Mouse (Mus musculus): ENCODE measurements around the gene Kank3. TPM values are rescaled to one million over a fixed set of nuclear protein-coding genes. Genes with fewer than 3 reads are reported as not detected.
"Not testable (repeated sequence)": the region's sequence is repeated elsewhere in the genome, so short reads cannot be mapped to it uniquely, and the experiment has no call there.

Gene Kank3
- polyA plus RNA-seq, 1 experiment from 2014 or later: 34.4 TPM

DNA sequence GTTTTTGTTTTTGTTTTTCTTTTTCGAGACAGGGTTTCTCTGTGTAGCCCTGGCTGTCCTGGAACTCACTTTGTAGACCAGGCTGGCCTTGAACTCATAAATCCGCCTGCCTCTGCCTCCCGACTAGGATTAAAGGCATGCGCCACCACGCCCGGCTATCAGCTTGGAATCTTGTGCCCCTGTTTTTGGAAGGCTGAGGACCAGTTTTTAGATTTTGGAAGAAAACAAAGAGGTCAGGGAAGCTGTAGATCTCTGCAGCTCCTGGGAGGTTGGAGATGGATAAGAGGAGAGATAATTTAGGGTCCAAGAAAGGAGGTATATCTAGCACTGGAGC lies 14.6 kb downstream of the Kank3 start:
- H3K9me3 ChIP-seq, H3K27me3 ChIP-seq: not testable (repeated sequence)
- Histone ChIP-seq H3K4me3 (peak overlapping the region; percentile 79), H3K4me1 (peaks cover 45% of the 10 kb centered on the region), H3K36me3 (peaks cover 53% of the 10 kb centered on the region), H3K4me2 (peak overlapping the region; percentile 95), H3K9ac (peak overlapping the region; percentile 88), H3K27ac (peak overlapping the region; percentile 91)
- 0 out of 2 replicates have a peak, but pooled peaks have one; percentile 4 for ATAC-seq (ENCODE audit: insufficient number of reproducible peaks, insufficient read depth, low FRiP score, low TSS enrichment, low read depth)
- WGBS: 8% methylated on average over 6 of the region's 6 CpGs

GRCm38 (mm10) chr17:33825462-33825861 lies 15.1 kb downstream of the Kank3 start:
- Histone ChIP-seq H3K27me3 (no peaks in the 10 kb centered on the region), H3K27ac (no peak overlapping the region; the same call in 1 of the 2 replicates), H3K4me2 (peak overlapping the region; percentile 95), H3K4me1 (peaks cover 45% of the 10 kb centered on the region), H3K9me3 (no peaks in the 10 kb centered on the region), H3K9ac (peak overlapping the region; percentile 88), H3K4me3 (peak overlapping the region; percentile 79), H3K36me3 (peaks cover 53% of the 10 kb centered on the region)
- WGBS: 76% methylated on average over 8 of the region's 8 CpGs
- no peak for ATAC-seq (ENCODE audit: insufficient number of reproducible peaks, insufficient read depth, low FRiP score, low TSS enrichment, low read depth)

DNA sequence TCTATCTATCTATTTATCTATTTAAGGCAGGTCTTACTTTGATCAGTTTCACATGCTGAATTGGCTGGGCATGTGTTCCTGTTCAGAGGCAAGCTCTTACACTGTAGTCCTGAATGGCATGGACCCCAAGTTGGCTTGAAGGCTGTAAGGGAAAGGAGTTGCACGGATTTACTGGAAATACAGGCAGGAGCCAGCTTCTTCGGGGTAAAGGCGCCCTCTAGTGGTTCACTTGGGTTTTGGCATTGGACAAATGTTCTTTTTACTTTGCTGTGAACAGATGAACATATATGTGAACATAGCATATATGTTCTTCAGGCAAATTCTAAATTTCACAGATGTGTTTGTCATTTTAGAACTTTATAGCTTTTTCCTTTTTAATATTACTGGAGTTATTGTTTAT lies 16.5 kb downstream of the Kank3 start:
- H3K4me2 ChIP-seq: no peak overlapping the region
- H3K27ac ChIP-seq: no peak overlapping the region
- H3K4me1 ChIP-seq: peaks cover 42% of the 10 kb centered on the region
- 0% methylated on average over 3 of the region's 3 CpGs for WGBS
- no peak overlapping the region for H3K4me3 ChIP-seq
- H3K36me3 ChIP-seq: peaks cover 52% of the 10 kb centered on the region
- H3K27me3 ChIP-seq: no peaks in the 10 kb centered on the region
- no peak for ATAC-seq (ENCODE audit: insufficient number of reproducible peaks, insufficient read depth, low FRiP score, low TSS enrichment, low read depth)
- no peak overlapping the region for H3K9ac ChIP-seq
- H3K9me3 ChIP-seq: no peaks in the 10 kb centered on the region

DNA sequence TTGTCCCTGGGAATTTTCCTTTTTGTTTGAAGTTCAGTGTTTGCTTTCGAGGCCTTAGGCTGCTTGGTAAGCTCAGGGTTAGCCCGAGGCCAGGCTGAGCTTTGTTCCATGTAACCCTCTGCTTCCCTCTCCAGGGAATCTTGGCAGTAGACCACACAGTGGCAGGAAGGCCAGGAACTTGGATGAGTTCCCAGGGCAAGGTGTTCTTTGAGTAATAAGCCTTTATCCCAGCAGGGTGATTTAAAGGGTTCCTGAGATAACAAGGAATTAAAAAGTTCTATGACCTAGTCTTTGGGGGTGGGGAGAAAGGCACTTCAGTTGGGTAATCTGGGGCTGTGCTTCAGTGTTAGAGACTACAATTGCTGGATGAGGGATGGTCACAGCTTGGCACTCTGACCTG lies 18.6 kb downstream of the Kank3 start:
- H3K27ac ChIP-seq: no peak overlapping the region
- H3K9me3 ChIP-seq: no peaks in the 10 kb centered on the region
- no peak overlapping the region for H3K4me2 ChIP-seq
- 82% methylated on average over 2 of the region's 2 CpGs for WGBS
- no peak overlapping the region for H3K4me3 ChIP-seq
- 0 out of 2 replicates have a peak overlapping the region, but pooled peaks have one; percentile 16 for H3K9ac ChIP-seq
- no peaks in the 10 kb centered on the region for H3K27me3 ChIP-seq
- H3K36me3 ChIP-seq: peaks cover 57% of the 10 kb centered on the region
- no peak for ATAC-seq (ENCODE audit: insufficient number of reproducible peaks, insufficient read depth, low FRiP score, low TSS enrichment, low read depth)
- peaks cover 24% of the 10 kb centered on the region for H3K4me1 ChIP-seq

DNA sequence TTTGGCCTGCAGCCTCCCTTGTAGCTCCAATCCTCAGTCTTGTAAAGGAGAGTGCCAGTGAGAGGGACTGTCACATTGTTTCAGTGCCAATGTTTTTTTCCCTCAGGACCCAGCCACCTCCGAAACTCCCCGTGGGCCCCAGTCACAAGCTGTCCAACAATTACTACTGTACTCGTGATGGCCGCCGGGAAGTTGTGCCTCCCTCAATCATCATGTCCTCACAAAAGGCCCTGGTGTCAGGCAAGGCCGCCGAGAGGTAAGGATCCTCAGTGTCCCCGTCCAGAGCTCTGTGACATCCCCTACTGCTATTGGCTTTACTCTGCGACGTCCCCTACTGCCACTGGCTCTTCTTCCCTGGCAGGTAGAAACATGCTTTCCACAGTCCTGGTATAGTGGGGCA lies 19.2 kb downstream of the Kank3 start:
- WGBS: 89% methylated on average over 10 of the region's 10 CpGs
- Histone ChIP-seq H3K9ac (0 out of 2 replicates have a peak overlapping the region, but pooled peaks have one; percentile 16), H3K9me3 (no peaks in the 10 kb centered on the region), H3K4me2 (no peak overlapping the region), H3K4me3 (no peak overlapping the region), H3K4me1 (peaks cover 24% of the 10 kb centered on the region), H3K27me3 (no peaks in the 10 kb centered on the region), H3K27ac (no peak overlapping the region), H3K36me3 (peaks cover 63% of the 10 kb centered on the region)
- ATAC-seq (ENCODE audit: insufficient number of reproducible peaks, insufficient read depth, low FRiP score, low TSS enrichment, low read depth): no peak

GRCm38 (mm10) chr17:33842966-33843795 lies 32.9 kb downstream of the Kank3 start, which contains the start of gene Cd320:
Gene Cd320 (plus strand): TSS chr17:33843091.
- H3K27me3 ChIP-seq: no peaks in the 10 kb centered on the region
- ATAC-seq (ENCODE audit: insufficient number of reproducible peaks, insufficient read depth, low FRiP score, low TSS enrichment, low read depth): peak; percentile 84
- no peaks in the 10 kb centered on the region for H3K9me3 ChIP-seq
- peak within 1 kb of the TSS; percentile 78 for H3K9ac ChIP-seq
- H3K27ac ChIP-seq: peak within 1 kb of the TSS; percentile 30; the same call in 1 of the 2 replicates
- WGBS: 1% methylated on average over 45 of the region's 45 CpGs
- H3K4me1 ChIP-seq: peaks cover 14% of the 10 kb centered on the region
- peak within 1 kb of the TSS; percentile 86 for H3K4me2 ChIP-seq
- H3K36me3 ChIP-seq: peaks cover 31% of the 10 kb centered on the region
- peak within 1 kb of the TSS; percentile 86 for H3K4me3 ChIP-seq

DNA sequence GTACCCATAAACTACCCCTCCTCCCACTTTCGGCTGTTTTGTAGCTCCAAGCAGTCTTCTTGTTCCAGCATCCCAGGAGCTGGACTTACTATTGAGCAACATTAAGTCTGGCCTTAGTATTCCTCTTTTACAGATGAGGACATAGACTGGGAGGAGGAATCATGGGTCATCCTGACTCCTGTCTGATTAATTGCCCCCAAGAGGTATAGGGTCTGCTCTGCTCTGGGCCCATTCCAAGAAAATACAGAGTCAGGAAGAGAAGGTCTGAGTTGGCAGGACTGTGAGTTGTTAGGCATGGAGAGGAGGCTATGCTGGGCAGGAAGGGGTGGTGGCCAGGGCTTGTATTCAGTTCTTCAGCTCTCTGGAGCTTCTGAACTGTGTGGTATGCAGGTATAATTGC lies 33.9 kb downstream of the Kank3 start:
- no peaks in the 10 kb centered on the region for H3K27me3 ChIP-seq
- H3K4me3 ChIP-seq: peak overlapping the region; percentile 86
- no peak for ATAC-seq (ENCODE audit: insufficient number of reproducible peaks, insufficient read depth, low FRiP score, low TSS enrichment, low read depth)
- 70% methylated on average over 1 of the region's 1 CpGs for WGBS
- H3K9me3 ChIP-seq: no peaks in the 10 kb centered on the region
- H3K4me1 ChIP-seq: peaks cover 14% of the 10 kb centered on the region
- H3K4me2 ChIP-seq: peak overlapping the region; percentile 86
- H3K9ac ChIP-seq: peak overlapping the region; percentile 62
- no peak overlapping the region for H3K27ac ChIP-seq
- peaks cover 31% of the 10 kb centered on the region for H3K36me3 ChIP-seq

DNA sequence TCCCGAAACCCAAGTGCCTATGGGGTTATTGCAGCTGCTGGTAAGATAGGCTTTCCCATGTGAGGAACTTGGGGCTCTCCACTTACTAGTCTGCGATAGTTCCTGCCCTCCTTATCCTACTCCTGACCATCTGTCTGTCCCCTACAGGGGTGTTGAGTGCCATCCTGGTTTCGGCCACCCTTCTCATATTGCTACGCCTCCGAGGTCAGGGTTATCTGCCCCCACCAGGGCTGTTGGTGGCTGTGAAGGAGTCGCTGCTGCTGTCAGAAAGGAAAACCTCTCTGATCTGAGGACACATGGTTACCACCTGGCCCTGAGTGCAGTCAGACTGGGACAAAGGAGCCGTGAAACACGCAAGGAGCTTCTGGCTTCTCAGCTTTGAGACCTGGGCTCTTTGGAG lies 37.8 kb downstream of the Kank3 start:
- 76% methylated on average over 8 of the region's 8 CpGs for WGBS
- no peaks in the 10 kb centered on the region for H3K9me3 ChIP-seq
- H3K4me2 ChIP-seq: no peak overlapping the region
- no peak overlapping the region for H3K4me3 ChIP-seq
- no peak for ATAC-seq (ENCODE audit: insufficient number of reproducible peaks, insufficient read depth, low FRiP score, low TSS enrichment, low read depth)
- no peak overlapping the region for H3K27ac ChIP-seq
- H3K4me1 ChIP-seq: peaks cover 14% of the 10 kb centered on the region
- H3K36me3 ChIP-seq: peaks cover 29% of the 10 kb centered on the region
- H3K9ac ChIP-seq: no peak overlapping the region
- no peaks in the 10 kb centered on the region for H3K27me3 ChIP-seq

- Histone ChIP-seq H3K4me1 (no peaks in the 10 kb centered on the region), H3K36me3 (peaks cover 27% of the 10 kb centered on the region), H3K9ac (no peak overlapping the region), H3K27me3 (no peaks in the 10 kb centered on the region), H3K9me3 (no peaks in the 10 kb centered on the region), H3K27ac (no peak overlapping the region), H3K4me3 (no peak overlapping the region), H3K4me2 (no peak overlapping the region)
- 77% methylated on average over 1 of the region's 1 CpGs for WGBS
- no peak for ATAC-seq (ENCODE audit: insufficient number of reproducible peaks, insufficient read depth, low FRiP score, low TSS enrichment, low read depth)
Measured at GRCm38 (mm10) chr17:33851331-33851730, 41.0 kb downstream of the Kank3 start.

GRCm38 (mm10) chr17:33857816-33858215 lies 47.5 kb downstream of the Kank3 start:
- no peak for ATAC-seq (ENCODE audit: insufficient number of reproducible peaks, insufficient read depth, low FRiP score, low TSS enrichment, low read depth)
- Histone ChIP-seq H3K36me3 (no peaks in the 10 kb centered on the region), H3K4me2 (no peak overlapping the region), H3K27me3 (no peaks in the 10 kb centered on the region), H3K9me3 (no peaks in the 10 kb centered on the region), H3K4me1 (no peaks in the 10 kb centered on the region), H3K27ac (no peak overlapping the region), H3K4me3 (no peak overlapping the region), H3K9ac (no peak overlapping the region)
- WGBS: 80% methylated on average over 4 of the region's 4 CpGs

DNA sequence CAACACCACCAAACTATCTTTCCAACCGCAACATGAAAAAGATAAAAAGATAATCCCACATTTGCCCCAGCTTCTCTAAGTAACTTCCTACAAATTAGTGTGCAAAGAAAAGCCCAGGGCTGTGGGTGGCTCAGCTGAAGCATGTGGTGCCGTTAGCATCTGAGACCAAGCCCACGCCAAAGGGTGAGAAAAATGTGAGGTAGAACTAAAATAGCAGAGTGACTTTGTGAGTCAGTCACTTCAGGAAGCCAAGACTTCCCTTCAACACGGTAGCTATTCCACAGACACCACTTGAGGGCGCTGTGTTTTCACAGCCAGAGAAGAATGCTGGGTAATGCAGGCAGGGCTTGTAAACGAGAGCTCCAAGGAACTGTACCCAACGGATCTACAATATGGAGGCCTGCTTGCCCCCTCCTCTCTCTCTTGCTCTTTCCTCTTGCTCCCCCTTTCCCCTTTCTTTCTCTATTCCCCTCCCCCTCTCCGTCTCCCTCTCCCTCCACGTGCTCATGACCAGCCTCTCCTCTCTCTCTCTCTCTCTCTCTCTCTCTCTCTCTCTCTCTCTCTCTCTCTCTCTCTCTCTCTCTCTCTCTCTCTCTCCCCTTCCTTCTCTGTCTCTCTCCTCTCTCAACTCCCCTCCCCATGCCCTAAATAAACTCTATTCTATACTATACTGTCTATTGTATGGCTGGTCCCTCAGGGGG lies 55.2 kb downstream of the Kank3 start:
- ATAC-seq (ENCODE audit: insufficient number of reproducible peaks, insufficient read depth, low FRiP score, low TSS enrichment, low read depth): no peak
- 30% methylated on average over 9 of the region's 9 CpGs for WGBS
- H3K36me3 ChIP-seq: no peaks in the 10 kb centered on the region
- H3K4me1 ChIP-seq: no peaks in the 10 kb centered on the region
- no peak overlapping the region for H3K4me3 ChIP-seq
- no peaks in the 10 kb centered on the region for H3K9me3 ChIP-seq
- H3K9ac ChIP-seq: no peak overlapping the region
- no peak overlapping the region for H3K4me2 ChIP-seq
- no peak overlapping the region for H3K27ac ChIP-seq
- no peaks in the 10 kb centered on the region for H3K27me3 ChIP-seq

All from embryonic facial prominence, embryonic 13.5 days (tissue).